Mouse (Mus musculus) neural tube, embryonic 11.5 days (tissue): ENCODE measurements around the gene Cdca4. TPM values are rescaled to one million over a fixed set of nuclear protein-coding genes. Genes with fewer than 3 reads are reported as not detected.

Experiments
- ATAC-seq: fragments of 200-750 bp; cut with Nextera tagmentation; 2 replicates; pipeline ENCODE4 v1.8.0; 2017; ENCODE audit warnings: moderate number of reproducible peaks, mild to moderate bottlenecking, moderate TSS enrichment, moderate library complexity; ENCODE audit not compliant: insufficient read depth, low FRiP score, low TSS enrichment
- DNase-seq: peaks from one replicate; pipeline ENCODE4 v3.0.0-alpha.2; 2015; ENCODE audit warnings: low spot score
- H3K27ac ChIP-seq: fragments of 300-500 bp; sonication (generic); 2 replicates; pipeline ENCODE4 v1.5.1; 2014; ENCODE audit warnings: low read depth, mild to moderate bottlenecking, low read length
- H3K27me3 ChIP-seq: fragments of 300-500 bp; sonication (generic); 2 replicates; pipeline ENCODE4 v1.6.1; 2014; ENCODE audit warnings: mild to moderate bottlenecking, low read length, mixed read lengths; ENCODE audit not compliant: control insufficient read depth, insufficient read depth
- H3K36me3 ChIP-seq: fragments of 300-500 bp; sonication (generic); 2 replicates; pipeline ENCODE4 v1.6.1; 2014; ENCODE audit warnings: mild to moderate bottlenecking, low read length, moderate library complexity, mixed read lengths; ENCODE audit not compliant: control insufficient read depth, insufficient read depth
- H3K4me1 ChIP-seq: fragments of 300-500 bp; sonication (generic); 2 replicates; pipeline ENCODE4 v1.6.1; 2014; ENCODE audit warnings: low read length, mixed read lengths; ENCODE audit not compliant: control insufficient read depth, insufficient read depth
- H3K4me2 ChIP-seq: fragments of 300-500 bp; sonication (generic); 2 replicates; pipeline ENCODE4 v1.6.1; 2014; ENCODE audit warnings: low read depth, mild to moderate bottlenecking, moderate library complexity
- H3K4me3 ChIP-seq: fragments of 300-500 bp; sonication (generic); 2 replicates; pipeline ENCODE4 v1.5.1; 2014; ENCODE audit warnings: low read depth, low read length
- H3K9ac ChIP-seq: fragments of 300-500 bp; sonication (generic); 2 replicates; pipeline ENCODE4 v1.6.1; 2014; ENCODE audit warnings: mild to moderate bottlenecking, low read length
- H3K9me3 ChIP-seq: fragments of 300-500 bp; sonication (generic); 2 replicates; pipeline ENCODE4 v1.6.1; 2016; ENCODE audit warnings: low read length; ENCODE audit not compliant: control insufficient read depth
- WGBS: fragments of 180-500 bp; shearing (Covaris S2); extraction: QIAGEN DNeasy Blood & Tissue Kit; methylation state at CpG from one replicate; pipeline ENCODE4 v1.1.7; 2014; 5-methylcytosine and 5-hydroxymethylcytosine counted together
- polyA plus RNA-seq: library from polyadenylated mRNA; unstranded; fragments of >200 nt; fragmentation: Nextera tagmentation; extraction: Ambion mirVana; gene quantifications from 2 replicates; pipeline ENCODE4 v1.2.1, GENCODE M21; 2014

Cdca4 gene
- polyA plus RNA-seq, 1 experiment from 2014 or later: 173 TPM

DNA sequence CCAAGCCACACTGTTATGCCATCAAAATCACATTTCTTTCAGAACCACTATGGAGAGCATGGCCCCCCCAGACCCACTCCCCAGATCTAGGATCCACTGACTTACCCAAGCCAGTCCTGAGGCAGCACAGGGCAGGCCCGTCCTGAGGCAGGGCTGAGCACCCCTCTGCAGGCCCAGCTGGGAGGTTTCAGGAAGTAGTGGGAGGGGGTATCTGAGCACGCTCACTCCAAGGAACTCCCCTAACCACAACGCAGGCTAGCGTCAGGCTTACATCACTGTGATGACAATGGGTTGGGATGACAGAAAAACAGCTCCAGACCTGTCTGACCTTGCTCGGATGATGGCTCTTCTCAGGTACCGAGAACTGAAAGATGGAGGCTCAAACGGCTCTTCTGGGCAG lies 31.5 kb upstream of the Cdca4 start:
- Histone ChIP-seq H3K36me3 (no peaks in the 10 kb centered on the region), H3K4me1 (no peaks in the 10 kb centered on the region), H3K27me3 (no peaks in the 10 kb centered on the region), H3K4me3 (no peak overlapping the region), H3K9me3 (no peaks in the 10 kb centered on the region), H3K9ac (no peak overlapping the region), H3K4me2 (no peak overlapping the region), H3K27ac (no peak overlapping the region)
- 78% methylated on average over 7 of the region's 7 CpGs for WGBS
- ATAC-seq: no peak
- DNase-seq: no peak

DNA sequence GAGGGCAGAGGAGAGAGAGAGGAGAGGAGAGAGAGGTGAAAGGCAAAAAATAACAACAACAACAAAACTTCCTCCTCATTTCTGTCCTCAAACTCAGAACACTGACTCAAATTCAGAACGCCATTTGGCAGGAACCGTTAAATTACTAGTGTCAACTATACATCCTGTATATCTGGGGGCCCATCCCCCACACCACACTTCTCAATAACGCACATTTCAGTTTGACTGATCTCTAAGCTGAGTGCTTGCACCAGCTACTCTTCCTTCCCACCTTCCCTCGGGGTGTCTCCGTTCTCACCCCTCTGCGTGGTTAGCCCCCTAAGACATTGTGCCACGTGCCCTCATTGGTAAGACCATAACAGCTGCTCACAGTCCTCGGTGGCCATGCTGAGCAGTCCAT lies 30.7 kb upstream of the Cdca4 start:
- no peaks in the 10 kb centered on the region for H3K36me3 ChIP-seq
- WGBS: 76% methylated on average over 8 of the region's 8 CpGs
- no peak for DNase-seq
- H3K27me3 ChIP-seq: no peaks in the 10 kb centered on the region
- H3K4me1 ChIP-seq: no peaks in the 10 kb centered on the region
- H3K9me3 ChIP-seq: no peaks in the 10 kb centered on the region
- no peak overlapping the region for H3K4me2 ChIP-seq
- no peak for ATAC-seq
- H3K4me3 ChIP-seq: no peak overlapping the region
- no peak overlapping the region for H3K9ac ChIP-seq
- no peak overlapping the region for H3K27ac ChIP-seq

DNA sequence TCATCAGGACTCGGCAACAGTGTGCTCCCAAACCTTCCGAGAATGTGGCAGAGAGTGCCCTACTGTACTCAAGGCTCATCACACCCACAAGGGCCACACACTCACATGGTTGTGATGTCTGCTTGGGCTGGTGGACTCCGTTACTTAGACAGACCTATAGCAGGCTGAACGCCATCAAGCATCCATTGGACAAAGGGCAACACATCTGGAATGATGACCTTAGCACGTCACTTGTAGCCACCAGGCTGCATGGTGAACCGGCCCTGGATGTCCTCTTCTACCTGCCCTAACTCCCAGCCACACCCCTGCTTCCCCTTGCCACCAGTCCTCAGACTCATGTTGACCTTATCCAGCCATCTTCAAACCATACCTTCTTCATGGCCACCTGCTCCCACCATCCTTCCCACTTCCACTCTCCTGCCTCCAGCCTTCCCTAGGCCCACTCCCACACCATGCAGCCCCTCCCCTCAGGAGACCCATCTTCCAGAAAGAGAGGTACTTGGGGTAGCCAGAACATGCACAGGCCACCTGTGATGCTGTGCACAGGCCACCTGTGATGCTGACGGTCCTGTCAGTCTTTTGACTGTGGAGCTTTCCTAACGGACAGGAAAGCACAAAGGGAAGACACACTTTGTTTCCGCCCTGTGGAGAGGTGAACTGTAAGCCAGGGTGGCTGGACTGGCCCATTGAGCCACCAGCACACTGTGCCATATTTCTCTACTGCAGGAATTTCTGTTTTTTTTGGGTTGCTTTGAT lies 29.5 kb upstream of the Cdca4 start:
- WGBS: 91% methylated on average over 9 of the region's 9 CpGs
- H3K36me3 ChIP-seq: no peaks in the 10 kb centered on the region
- H3K9ac ChIP-seq: no peak overlapping the region
- no peak overlapping the region for H3K27ac ChIP-seq
- H3K4me2 ChIP-seq: no peak overlapping the region
- ATAC-seq (no peak), DNase-seq (no peak)
- H3K4me3 ChIP-seq: no peak overlapping the region
- H3K27me3 ChIP-seq: no peaks in the 10 kb centered on the region
- H3K4me1 ChIP-seq: no peaks in the 10 kb centered on the region
- no peaks in the 10 kb centered on the region for H3K9me3 ChIP-seq

DNA sequence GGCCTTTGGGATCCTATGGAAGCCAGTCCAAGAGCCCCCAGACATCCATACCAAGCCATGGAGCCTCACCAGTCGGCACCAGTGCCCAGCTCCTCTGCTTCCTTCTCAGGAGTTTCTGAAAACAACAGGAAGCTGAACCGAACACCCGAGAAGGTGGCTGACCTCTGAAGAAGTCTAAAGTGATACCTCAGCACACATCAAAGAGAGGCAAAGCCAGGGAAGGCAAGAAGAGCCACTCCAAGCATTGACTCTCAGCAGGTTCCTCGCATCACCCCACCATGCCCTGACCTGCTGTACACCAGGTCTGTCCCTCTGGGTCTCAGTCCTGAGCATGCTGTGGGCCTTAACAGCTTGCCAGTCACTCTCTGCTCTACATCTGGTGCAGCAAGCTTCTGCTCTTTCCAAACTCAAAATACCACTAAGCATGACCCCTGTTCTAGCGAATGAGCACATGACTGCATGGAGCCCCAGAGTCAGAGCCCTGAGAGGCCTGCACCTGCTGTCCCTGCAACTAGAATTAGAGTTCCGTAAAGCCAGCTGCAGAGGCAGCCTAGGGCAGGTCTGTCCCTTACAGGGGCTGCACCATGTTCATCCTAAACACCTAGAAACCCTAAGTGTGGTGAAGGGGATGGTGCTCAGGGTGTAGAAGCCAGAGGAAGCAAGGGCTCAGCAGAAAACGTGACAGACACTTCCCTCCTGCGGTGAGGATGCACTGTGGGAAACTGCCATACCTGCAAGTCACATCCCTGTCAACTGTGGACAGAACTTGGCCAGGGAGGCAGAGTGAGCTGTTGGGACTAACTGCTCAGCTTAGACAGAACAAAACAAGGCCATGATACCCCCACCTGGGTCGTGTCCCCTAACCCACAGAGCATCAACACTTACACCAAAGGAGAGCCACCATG lies 28.1 kb upstream of the Cdca4 start:
- Histone ChIP-seq H3K4me3 (no peak overlapping the region), H3K4me2 (no peak overlapping the region), H3K9ac (no peak overlapping the region), H3K9me3 (no peaks in the 10 kb centered on the region), H3K36me3 (no peaks in the 10 kb centered on the region), H3K27ac (no peak overlapping the region), H3K27me3 (no peaks in the 10 kb centered on the region), H3K4me1 (no peaks in the 10 kb centered on the region)
- 71% methylated on average over 9 of the region's 9 CpGs for WGBS
- ATAC-seq: no peak
- DNase-seq: peak; percentile 7

DNA sequence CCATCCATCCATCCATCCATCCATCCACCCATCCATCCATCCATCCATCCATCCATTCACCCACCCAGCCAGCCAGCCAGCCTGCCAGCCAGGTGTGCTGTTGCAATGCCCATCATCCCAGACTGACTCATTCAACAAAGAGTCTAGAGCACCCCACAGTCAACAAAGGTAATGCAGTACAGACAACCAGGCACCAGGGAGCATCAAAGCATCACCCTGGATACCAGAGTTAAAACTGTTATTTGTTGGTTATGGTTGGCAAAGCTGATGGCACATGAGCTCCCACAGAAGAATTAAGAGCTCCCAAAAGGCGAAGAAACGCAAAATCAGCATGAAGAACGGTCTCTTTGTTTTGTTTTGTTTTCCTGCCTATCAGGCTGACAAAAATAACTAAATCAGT lies 27.1 kb upstream of the Cdca4 start:
- no peaks in the 10 kb centered on the region for H3K9me3 ChIP-seq
- no peak for ATAC-seq
- H3K9ac ChIP-seq: no peak overlapping the region
- no peaks in the 10 kb centered on the region for H3K27me3 ChIP-seq
- H3K4me3 ChIP-seq: no peak overlapping the region
- WGBS: 82% methylated on average over 3 of the region's 3 CpGs
- DNase-seq: no peak
- H3K4me1 ChIP-seq: no peaks in the 10 kb centered on the region
- H3K27ac ChIP-seq: no peak overlapping the region
- no peaks in the 10 kb centered on the region for H3K36me3 ChIP-seq
- no peak overlapping the region for H3K4me2 ChIP-seq

DNA sequence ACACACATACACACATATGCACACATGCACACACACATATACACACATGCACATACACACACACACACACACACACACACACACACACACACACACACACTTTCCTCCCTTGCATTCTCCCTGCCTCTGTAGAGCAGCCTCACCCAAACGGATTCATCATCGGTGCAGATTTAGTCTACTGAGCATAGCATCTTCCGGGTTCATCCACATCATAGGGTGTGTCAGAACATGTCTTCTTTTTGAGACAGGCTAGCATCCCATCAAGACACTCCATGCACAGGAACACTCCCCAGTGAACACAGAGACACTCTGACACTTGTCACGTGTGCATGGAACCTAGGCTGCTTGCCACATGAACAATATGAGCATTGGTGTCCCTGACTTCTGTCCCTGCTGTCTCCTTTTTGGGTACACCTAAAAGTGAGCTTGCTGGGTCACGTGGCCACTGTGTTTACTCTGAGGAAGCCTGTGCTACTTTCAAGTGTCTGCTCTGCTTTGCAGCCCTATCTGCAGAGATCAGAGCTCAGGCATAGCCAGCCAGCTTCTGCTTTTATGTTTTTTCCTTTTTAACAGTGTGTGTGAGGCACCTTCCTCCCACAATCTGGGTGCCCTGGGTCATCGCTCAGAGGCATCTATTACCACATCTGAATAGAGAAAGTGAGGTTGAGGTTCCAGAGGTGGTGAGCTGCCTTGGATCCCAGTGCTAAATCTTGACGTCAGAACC lies 25.5 kb upstream of the Cdca4 start:
- no peak overlapping the region for H3K4me2 ChIP-seq
- H3K4me3 ChIP-seq: no peak overlapping the region
- no peaks in the 10 kb centered on the region for H3K4me1 ChIP-seq
- H3K9me3 ChIP-seq: no peaks in the 10 kb centered on the region
- no peaks in the 10 kb centered on the region for H3K36me3 ChIP-seq
- no peaks in the 10 kb centered on the region for H3K27me3 ChIP-seq
- DNase-seq (no peak), ATAC-seq (no peak)
- 77% methylated on average over 7 of the region's 7 CpGs for WGBS
- H3K27ac ChIP-seq: no peak overlapping the region
- no peak overlapping the region for H3K9ac ChIP-seq

DNA sequence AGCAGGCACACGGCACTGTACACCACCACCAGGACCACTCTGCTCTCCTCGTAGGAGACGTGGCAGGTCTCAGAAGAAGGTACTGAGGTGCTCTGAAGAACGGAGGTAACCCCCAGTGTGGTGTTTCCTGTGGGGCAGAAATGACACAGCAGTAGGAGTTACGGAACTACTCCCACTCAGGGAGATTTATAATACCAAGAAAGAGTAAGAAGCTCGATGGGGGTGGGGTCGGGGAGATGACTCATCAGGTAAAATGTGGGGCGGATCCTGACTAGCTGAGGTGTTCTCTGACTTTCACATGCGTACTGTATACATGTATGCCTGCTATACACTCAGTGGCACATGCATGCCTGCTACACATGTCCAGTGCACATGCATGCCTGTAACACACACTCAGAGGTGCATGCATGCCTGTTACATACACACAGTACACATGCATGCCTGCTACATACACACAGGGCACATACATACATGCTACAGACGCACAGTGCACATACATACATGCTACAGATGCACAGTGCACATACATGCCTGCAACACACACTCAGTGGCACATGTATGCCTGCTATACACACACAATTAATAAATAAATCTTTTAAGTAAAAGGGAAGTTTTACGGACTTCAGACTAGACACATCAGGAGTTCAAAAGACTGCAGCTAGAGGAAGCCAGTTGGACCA lies 24.0 kb upstream of the Cdca4 start:
- Histone ChIP-seq H3K27ac (no peak overlapping the region), H3K4me3 (no peak overlapping the region), H3K4me1 (no peaks in the 10 kb centered on the region), H3K27me3 (no peaks in the 10 kb centered on the region), H3K36me3 (no peaks in the 10 kb centered on the region), H3K9me3 (no peaks in the 10 kb centered on the region), H3K4me2 (no peak overlapping the region), H3K9ac (no peak overlapping the region)
- ATAC-seq (no peak), DNase-seq (no peak)
- WGBS: 88% methylated on average over 11 of the region's 11 CpGs

DNA sequence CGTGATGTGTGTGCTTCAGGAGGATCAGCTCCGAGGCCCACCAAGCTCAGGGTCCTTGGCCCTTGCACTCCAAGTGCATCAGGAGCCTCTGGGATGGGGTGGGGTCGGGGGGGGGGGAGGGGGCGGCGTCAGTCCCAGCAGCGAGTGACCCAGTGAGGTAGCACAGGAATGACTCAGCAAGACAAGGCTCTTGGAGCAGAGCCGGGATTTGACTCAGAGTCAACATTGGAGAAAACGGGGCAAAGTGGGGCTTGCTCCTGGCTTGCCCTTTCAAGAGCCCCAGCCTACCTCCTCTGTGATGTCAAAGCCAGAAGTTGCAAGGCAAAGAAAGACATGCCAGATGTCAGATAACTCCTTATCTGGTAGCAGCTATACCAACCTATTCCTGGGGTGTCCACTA lies 21.9 kb upstream of the Cdca4 start:
- Histone ChIP-seq H3K4me1 (no peaks in the 10 kb centered on the region), H3K9me3 (no peaks in the 10 kb centered on the region), H3K4me3 (no peak overlapping the region), H3K4me2 (no peak overlapping the region), H3K27ac (no peak overlapping the region), H3K27me3 (no peaks in the 10 kb centered on the region), H3K36me3 (no peaks in the 10 kb centered on the region), H3K9ac (no peak overlapping the region)
- DNase-seq: no peak
- no peak for ATAC-seq
- WGBS: 57% methylated on average over 7 of the region's 8 CpGs
